Mouse (Mus musculus) intestine, postnatal 0 days (tissue): ENCODE results near the gene H2afj. TPM values are rescaled to one million over a fixed set of nuclear protein-coding genes. Genes with fewer than 3 reads are reported as not detected.
A peak's percentile ranks its signal among the peaks of the same experiment; 100 is the strongest.

Source experiments
- ATAC-seq: fragments of 200-750 bp; cut with Nextera tagmentation; 2 replicates; pipeline ENCODE4 v1.8.0; 2017; ENCODE audit warnings: mild to moderate bottlenecking, moderate TSS enrichment, moderate library complexity
- H3K27ac ChIP-seq: fragments of 300-500 bp; sonication (generic); 2 replicates; pipeline ENCODE4 v1.5.1; 2014; ENCODE audit warnings: mild to moderate bottlenecking, low read depth, low read length, moderate library complexity
- H3K27me3 ChIP-seq: fragments of 300-500 bp; sonication (generic); replicated peaks from 2 replicates; pipeline ENCODE4 v1.6.1; 2014; ENCODE audit warnings: low read length, mixed read lengths; ENCODE audit not compliant: control insufficient read depth, insufficient read depth
- H3K36me3 ChIP-seq: fragments of 300-500 bp; sonication (generic); 2 replicates; pipeline ENCODE4 v1.6.1; 2014; ENCODE audit warnings: mild to moderate bottlenecking, moderate library complexity; ENCODE audit not compliant: control insufficient read depth, insufficient read depth
- H3K4me1 ChIP-seq: fragments of 300-500 bp; sonication (generic); replicated peaks from 2 replicates; pipeline ENCODE4 v1.6.1; 2014; ENCODE audit warnings: antibody characterized with exemption, low read length, mixed read lengths; ENCODE audit not compliant: control insufficient read depth, insufficient read depth
- H3K4me2 ChIP-seq: fragments of 300-500 bp; sonication (generic); replicated peaks from 2 replicates; pipeline ENCODE4 v1.6.1; 2014; ENCODE audit warnings: low read depth, mild to moderate bottlenecking, moderate library complexity
- H3K4me3 ChIP-seq: fragments of 300-500 bp; sonication (generic); 2 replicates; pipeline ENCODE4 v1.5.1; 2014; ENCODE audit warnings: low read depth, low read length
- H3K9ac ChIP-seq: fragments of 300-500 bp; sonication (generic); 2 replicates; pipeline ENCODE4 v1.6.1; 2014; ENCODE audit warnings: mild to moderate bottlenecking, low read depth, low read length
- H3K9me3 ChIP-seq: fragments of 300-500 bp; sonication (generic); 2 replicates; pipeline ENCODE4 v1.6.1; 2016; ENCODE audit warnings: mixed run types; ENCODE audit not compliant: control insufficient read depth
- CTCF ChIP-seq: sonication (generic); IDR thresholded peaks from 2 replicates; pipeline ENCODE4 v1.5.1; 2016; ENCODE audit warnings: low read depth, mild to moderate bottlenecking, control low read depth, antibody characterized with exemption, moderate library complexity
- WGBS: fragments of 180-500 bp; shearing (Covaris S2); extraction: QIAGEN DNeasy Blood & Tissue Kit; methylation state at CpG from one replicate; pipeline ENCODE4 v1.1.7; 2014; 5-methylcytosine and 5-hydroxymethylcytosine counted together
- polyA plus RNA-seq: library from polyadenylated mRNA; unstranded; fragments of >200 nt; fragmentation: Nextera tagmentation; extraction: Ambion mirVana; gene quantifications from 2 replicates; pipeline ENCODE4 v1.2.1, GENCODE M21; 2015

The H2afj gene
- polyA plus RNA-seq, 1 experiment from 2014 or later = 231 TPM

- WGBS = under 1% methylated on average over 42 of the region's 45 CpGs
- peaks cover 18% of the 10 kb centered on the region for H3K36me3 ChIP-seq
- peak; percentile 100 for ATAC-seq
- no peaks in the 10 kb centered on the region for H3K9me3 ChIP-seq
- peak within 1 kb of the TSS; percentile 87 for H3K27ac ChIP-seq
- peak within 1 kb of the TSS; percentile 93 for H3K4me3 ChIP-seq
- H3K9ac ChIP-seq = peak within 1 kb of the TSS; percentile 97
- no peaks in the 10 kb centered on the region for H3K27me3 ChIP-seq
- peak; percentile 62 for TF ChIP-seq CTCF
- H3K4me2 ChIP-seq = peak within 1 kb of the TSS; percentile 73
- H3K4me1 ChIP-seq = peaks cover 4% of the 10 kb centered on the region; the same call in 1 of the 2 replicates
Measured at GRCm38 (mm10) chr6:136827881-136828561, 20.0 kb downstream of the H2afj start, which contains the start of gene Wbp11. Gene Wbp11 (minus strand): TSS chr6:136828233.

- peak overlapping the region; percentile 43 for H3K4me3 ChIP-seq
- H3K9me3 ChIP-seq = no peaks in the 10 kb centered on the region
- peaks cover 4% of the 10 kb centered on the region; the same call in 1 of the 2 replicates for H3K4me1 ChIP-seq
- H3K27me3 ChIP-seq = no peaks in the 10 kb centered on the region
- WGBS = 32% methylated on average over 4 of the region's 4 CpGs
- peak; percentile 10; the same call in 1 of the 2 replicates for ATAC-seq
- H3K27ac ChIP-seq = peak overlapping the region; percentile 60; the same call in 1 of the 2 replicates
- no peak for TF ChIP-seq CTCF
- peaks cover 16% of the 10 kb centered on the region for H3K36me3 ChIP-seq
- H3K9ac ChIP-seq = no peak overlapping the region
- peak overlapping the region; percentile 67 for H3K4me2 ChIP-seq
Measured at GRCm38 (mm10) chr6:136828681-136829080, 20.6 kb downstream of the H2afj start.

GRCm38 (mm10) chr6:136831712-136832111, 23.7 kb downstream of the H2afj start:
- Histone ChIP-seq H3K4me1 (peaks cover 4% of the 10 kb centered on the region; the same call in 1 of the 2 replicates), H3K27ac (no peak overlapping the region), H3K4me3 (no peak overlapping the region), H3K9ac (no peak overlapping the region), H3K27me3 (no peaks in the 10 kb centered on the region), H3K4me2 (no peak overlapping the region), H3K9me3 (no peaks in the 10 kb centered on the region), H3K36me3 (no peaks in the 10 kb centered on the region)
- TF ChIP-seq CTCF = no peak
- ATAC-seq = no peak
- WGBS = 64% methylated on average over 5 of the region's 5 CpGs

GRCm38 (mm10) chr6:136835352-136835751, 27.3 kb downstream of the H2afj start, which contains the start of gene Smco3:
Gene Smco3 (minus strand): TSS chr6:136835452.
- Histone ChIP-seq H3K4me2 (no peak within 1 kb of the TSS), H3K4me1 (no peaks in the 10 kb centered on the region), H3K4me3 (no peak within 1 kb of the TSS), H3K27me3 (no peaks in the 10 kb centered on the region), H3K9ac (no peak within 1 kb of the TSS), H3K9me3 (no peaks in the 10 kb centered on the region), H3K27ac (no peak within 1 kb of the TSS), H3K36me3 (no peaks in the 10 kb centered on the region)
- no peak for TF ChIP-seq CTCF
- no peak for ATAC-seq
- 47% methylated on average over 4 of the region's 4 CpGs for WGBS

GRCm38 (mm10) chr6:136837323-136837722, 29.3 kb downstream of the H2afj start:
- ATAC-seq = no peak
- H3K9me3 ChIP-seq = no peaks in the 10 kb centered on the region
- TF ChIP-seq CTCF = no peak
- 84% methylated on average over 3 of the region's 3 CpGs for WGBS
- no peak overlapping the region for H3K4me3 ChIP-seq
- no peaks in the 10 kb centered on the region for H3K27me3 ChIP-seq
- H3K4me1 ChIP-seq = no peaks in the 10 kb centered on the region
- no peak overlapping the region for H3K27ac ChIP-seq
- H3K4me2 ChIP-seq = no peak overlapping the region
- H3K9ac ChIP-seq = no peak overlapping the region
- H3K36me3 ChIP-seq = no peaks in the 10 kb centered on the region

GRCm38 (mm10) chr6:136844903-136845302, 36.9 kb downstream of the H2afj start:
- TF ChIP-seq CTCF = no peak
- no peaks in the 10 kb centered on the region for H3K27me3 ChIP-seq
- H3K9me3 ChIP-seq = no peaks in the 10 kb centered on the region
- H3K36me3 ChIP-seq = no peaks in the 10 kb centered on the region
- 72% methylated on average over 2 of the region's 2 CpGs for WGBS
- no peak overlapping the region for H3K27ac ChIP-seq
- ATAC-seq = no peak
- no peak overlapping the region for H3K4me2 ChIP-seq
- no peaks in the 10 kb centered on the region for H3K4me1 ChIP-seq
- no peak overlapping the region for H3K9ac ChIP-seq
- H3K4me3 ChIP-seq = no peak overlapping the region
